Mouse (Mus musculus) embryonic facial prominence, embryonic 11.5 days (tissue): ENCODE measurements around the gene Palld. TPM values are rescaled to one million over a fixed set of nuclear protein-coding genes. Genes with fewer than 3 reads are reported as not detected.

Experiments used
- ATAC-seq: fragments of 200-750 bp; cut with Nextera tagmentation; replicated peaks from 2 replicates; pipeline ENCODE4 v1.8.0; 2017; ENCODE audit warnings: low read depth; ENCODE audit not compliant: insufficient number of reproducible peaks, low FRiP score, low TSS enrichment
- DNase-seq: peaks from one replicate; pipeline ENCODE4 v3.0.0-alpha.2; 2015; ENCODE audit warnings: low spot score
- H3K27ac ChIP-seq: fragments of 300-500 bp; sonication (generic); replicated peaks from 2 replicates; pipeline ENCODE4 v1.5.1; 2014; ENCODE audit warnings: mild to moderate bottlenecking, low read depth, low read length, control low read depth
- H3K27me3 ChIP-seq: fragments of 300-500 bp; sonication (generic); 2 replicates; pipeline ENCODE4 v1.6.1; 2014; ENCODE audit warnings: mild to moderate bottlenecking, low read length, moderate library complexity, mixed read lengths; ENCODE audit not compliant: control insufficient read depth, insufficient read depth
- H3K36me3 ChIP-seq: fragments of 300-500 bp; sonication (generic); replicated peaks from 2 replicates; pipeline ENCODE4 v1.6.1; 2014; ENCODE audit warnings: low read depth, mild to moderate bottlenecking, low read length, moderate library complexity, mixed read lengths; ENCODE audit not compliant: control insufficient read depth, insufficient read depth
- H3K4me1 ChIP-seq: fragments of 300-500 bp; sonication (generic); 2 replicates; pipeline ENCODE4 v1.6.1; 2014; ENCODE audit warnings: low read length, mixed read lengths; ENCODE audit not compliant: control insufficient read depth, insufficient read depth
- H3K4me2 ChIP-seq: fragments of 300-500 bp; sonication (generic); 2 replicates; pipeline ENCODE4 v1.6.1; 2014; ENCODE audit warnings: low read depth, mild to moderate bottlenecking, control low read depth, low read length, moderate library complexity
- H3K4me3 ChIP-seq: fragments of 300-500 bp; sonication (generic); 2 replicates; pipeline ENCODE4 v1.5.1; 2014; ENCODE audit warnings: low read depth, low read length, control low read depth
- H3K9ac ChIP-seq: fragments of 300-500 bp; sonication (generic); replicated peaks from 2 replicates; pipeline ENCODE4 v1.6.1; 2014; ENCODE audit warnings: mild to moderate bottlenecking, control low read depth, low read length
- H3K9me3 ChIP-seq: fragments of 300-500 bp; sonication (generic); replicated peaks from 2 replicates; pipeline ENCODE4 v1.6.1; 2016; ENCODE audit warnings: mild to moderate bottlenecking, low read length, inconsistent platforms, mixed read lengths; ENCODE audit not compliant: control insufficient read depth
- WGBS: fragments of 180-500 bp; shearing (Covaris S2); extraction: QIAGEN DNeasy Blood & Tissue Kit; methylation state at CpG from one replicate; pipeline ENCODE4 v1.1.7; 2014; 5-methylcytosine and 5-hydroxymethylcytosine counted together
- polyA plus RNA-seq: library from polyadenylated mRNA; unstranded; fragments of >200 nt; fragmentation: Nextera tagmentation; extraction: Ambion mirVana; gene quantifications from 2 replicates; pipeline ENCODE4 v1.2.1, GENCODE M21; 2014

Palld gene
- polyA plus RNA-seq, 1 experiment from 2014 or later = 52.4 TPM

DNA sequence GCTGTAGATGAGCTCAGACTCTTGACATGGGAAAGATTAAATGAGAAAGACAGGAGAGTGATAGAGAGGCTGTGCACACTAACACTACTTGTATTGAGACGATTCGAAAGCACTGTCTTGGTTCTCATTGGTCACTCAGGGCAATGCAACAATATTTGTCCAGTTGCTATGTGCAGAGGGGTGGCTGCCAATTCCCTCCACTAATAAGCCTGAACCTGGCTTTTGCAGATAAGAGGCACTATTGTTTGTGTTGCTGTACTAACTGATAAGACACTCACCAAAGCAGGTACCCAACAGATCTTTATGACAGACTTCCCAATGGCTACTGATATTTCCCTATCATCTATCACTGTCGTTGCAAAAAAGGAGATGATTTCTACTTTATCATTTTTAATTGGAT lies 77.9 kb downstream of the Palld start:
- H3K4me2 ChIP-seq = no peak overlapping the region
- no peaks in the 10 kb centered on the region for H3K27me3 ChIP-seq
- H3K9me3 ChIP-seq = no peaks in the 10 kb centered on the region
- DNase-seq (no peak), ATAC-seq (no peak)
- WGBS = 78% methylated on average over 3 of the region's 3 CpGs
- no peak overlapping the region for H3K9ac ChIP-seq
- no peak overlapping the region for H3K4me3 ChIP-seq
- H3K4me1 ChIP-seq = no peaks in the 10 kb centered on the region
- no peaks in the 10 kb centered on the region for H3K36me3 ChIP-seq
- H3K27ac ChIP-seq = no peak overlapping the region

DNA sequence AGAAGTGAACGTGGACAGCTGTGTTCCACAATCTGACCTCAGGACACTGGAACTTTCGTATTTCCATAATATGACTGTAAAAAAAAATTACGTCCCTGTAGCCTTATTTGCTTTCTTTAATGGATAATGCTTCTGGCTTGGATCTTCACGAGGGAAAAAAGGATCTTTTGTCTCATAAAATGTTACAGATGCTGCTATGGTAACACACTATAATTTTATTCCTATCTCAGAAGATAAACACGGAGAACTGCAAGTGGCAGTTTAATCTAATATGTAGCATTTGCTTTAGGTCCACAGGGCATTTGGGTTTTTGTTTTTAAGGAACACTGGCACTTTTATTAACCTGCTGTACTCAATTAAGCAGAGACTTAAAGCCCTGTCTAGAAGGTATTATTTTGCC lies 79.3 kb downstream of the Palld start:
- Histone ChIP-seq H3K36me3 (no peaks in the 10 kb centered on the region), H3K27me3 (no peaks in the 10 kb centered on the region), H3K9ac (no peak overlapping the region), H3K4me1 (no peaks in the 10 kb centered on the region), H3K27ac (no peak overlapping the region), H3K9me3 (no peaks in the 10 kb centered on the region), H3K4me2 (no peak overlapping the region), H3K4me3 (no peak overlapping the region)
- ATAC-seq = no peak
- 35% methylated on average over 5 of the region's 5 CpGs for WGBS
- no peak for DNase-seq

DNA sequence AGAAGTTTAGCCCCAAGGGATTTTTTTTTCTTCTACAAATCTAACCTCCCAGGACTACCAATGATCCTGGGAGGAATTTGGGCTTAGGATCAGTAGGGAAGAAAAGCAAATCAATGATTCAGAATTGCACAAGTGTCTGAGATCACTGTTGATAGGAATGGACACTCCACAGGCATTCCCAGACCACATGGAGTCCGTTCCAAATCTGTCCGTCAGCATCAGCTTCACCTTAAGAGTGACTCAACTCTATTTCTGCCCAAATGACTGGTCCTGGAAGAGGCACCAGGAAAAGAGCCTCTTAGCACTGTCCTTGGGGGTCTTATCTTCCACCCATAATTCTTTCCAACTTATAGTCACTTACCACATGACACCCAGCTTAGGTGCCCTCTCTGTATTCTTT lies 98.7 kb downstream of the Palld start:
- no peak overlapping the region for H3K4me3 ChIP-seq
- H3K4me1 ChIP-seq = no peaks in the 10 kb centered on the region
- H3K4me2 ChIP-seq = no peak overlapping the region
- no peak for ATAC-seq
- H3K9me3 ChIP-seq = no peaks in the 10 kb centered on the region
- H3K9ac ChIP-seq = no peak overlapping the region
- no peak for DNase-seq
- H3K36me3 ChIP-seq = no peaks in the 10 kb centered on the region
- WGBS = 81% methylated on average over 2 of the region's 2 CpGs
- H3K27ac ChIP-seq = no peak overlapping the region
- no peaks in the 10 kb centered on the region for H3K27me3 ChIP-seq

DNA sequence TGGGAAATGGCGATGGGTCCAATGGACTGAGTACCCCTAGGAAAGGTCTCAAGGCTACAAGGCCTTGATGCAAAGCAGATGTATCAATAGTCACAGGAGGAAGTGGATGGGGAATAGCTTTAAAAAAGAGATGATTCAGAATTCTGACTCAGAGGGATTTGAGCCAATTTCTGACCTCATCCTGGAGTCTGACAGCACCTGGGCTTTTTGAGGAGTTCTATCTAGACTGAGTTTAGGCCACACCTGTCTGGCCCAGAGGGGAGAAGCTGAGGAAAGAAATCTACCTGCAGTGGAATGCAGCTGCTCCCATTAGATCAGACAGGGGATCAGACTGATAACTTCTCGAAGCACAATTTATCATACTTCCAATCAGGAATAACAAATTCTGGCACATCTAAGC lies 99.7 kb downstream of the Palld start:
- 58% methylated on average over 2 of the region's 2 CpGs for WGBS
- Histone ChIP-seq H3K4me3 (no peak overlapping the region), H3K4me2 (no peak overlapping the region), H3K36me3 (no peaks in the 10 kb centered on the region), H3K9me3 (no peaks in the 10 kb centered on the region), H3K4me1 (no peaks in the 10 kb centered on the region), H3K9ac (no peak overlapping the region), H3K27me3 (no peaks in the 10 kb centered on the region), H3K27ac (no peak overlapping the region)
- no peak for ATAC-seq
- DNase-seq = no peak

DNA sequence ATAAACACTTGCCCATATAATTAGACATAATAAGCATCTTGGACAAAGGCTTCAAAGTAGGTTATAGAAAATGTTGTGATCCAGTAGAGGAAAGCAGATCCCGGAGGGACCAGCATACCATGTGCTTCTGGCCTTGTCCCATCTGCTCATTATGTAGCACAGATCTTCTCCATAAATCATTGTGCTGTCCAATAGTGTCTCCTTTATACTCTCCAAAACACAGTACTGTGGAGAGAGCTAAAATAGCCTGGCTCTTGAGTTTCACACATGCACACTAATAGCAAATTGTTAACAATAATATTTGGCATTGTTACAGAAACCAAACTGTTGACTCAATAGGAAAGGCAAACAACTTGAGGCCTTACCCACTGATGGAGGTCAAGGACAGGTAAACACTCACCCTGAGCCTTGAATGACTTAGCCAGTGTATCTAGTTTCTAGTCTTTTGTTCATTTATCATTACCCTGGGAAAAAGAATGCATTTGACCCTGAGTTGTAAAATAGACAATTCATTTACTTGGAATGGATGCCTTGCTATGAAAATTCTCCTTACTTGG lies 105.0 kb downstream of the Palld start:
- Histone ChIP-seq H3K27me3 (no peaks in the 10 kb centered on the region), H3K9ac (no peak overlapping the region), H3K4me1 (no peaks in the 10 kb centered on the region), H3K4me2 (no peak overlapping the region), H3K9me3 (no peaks in the 10 kb centered on the region), H3K27ac (no peak overlapping the region), H3K36me3 (no peaks in the 10 kb centered on the region), H3K4me3 (no peak overlapping the region)
- WGBS = 90% methylated on average over 1 of the region's 1 CpGs
- no peak for ATAC-seq
- no peak for DNase-seq

DNA sequence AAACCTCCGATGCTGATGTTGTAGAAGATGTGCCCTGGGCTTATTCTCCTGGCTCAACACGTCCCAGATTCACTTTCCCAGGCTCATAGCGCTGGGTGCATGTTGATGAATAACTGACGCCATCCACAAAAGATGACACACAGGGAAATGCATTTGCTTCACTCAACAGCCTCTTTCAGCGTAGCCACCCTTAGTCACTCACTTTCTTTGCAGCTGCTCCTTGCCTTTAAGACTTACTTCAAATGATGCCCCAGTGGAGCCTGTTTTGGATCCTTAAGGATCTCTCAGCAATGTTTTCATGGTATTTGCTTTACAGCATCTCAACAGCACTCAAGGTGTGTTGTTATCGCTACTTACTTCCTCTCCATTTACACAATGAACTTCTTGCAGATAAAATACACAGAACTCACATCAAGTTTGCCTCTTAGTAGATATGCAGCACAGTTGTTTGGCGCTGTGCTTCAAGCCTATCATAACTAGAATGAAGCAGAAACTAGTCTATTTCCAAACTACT lies 105.9 kb downstream of the Palld start:
- H3K27ac ChIP-seq = no peak overlapping the region
- no peaks in the 10 kb centered on the region for H3K9me3 ChIP-seq
- DNase-seq (no peak), ATAC-seq (no peak)
- WGBS = 92% methylated on average over 7 of the region's 7 CpGs
- no peak overlapping the region for H3K4me2 ChIP-seq
- H3K4me3 ChIP-seq = no peak overlapping the region
- no peaks in the 10 kb centered on the region for H3K4me1 ChIP-seq
- H3K36me3 ChIP-seq = no peaks in the 10 kb centered on the region
- H3K27me3 ChIP-seq = no peaks in the 10 kb centered on the region
- H3K9ac ChIP-seq = no peak overlapping the region

DNA sequence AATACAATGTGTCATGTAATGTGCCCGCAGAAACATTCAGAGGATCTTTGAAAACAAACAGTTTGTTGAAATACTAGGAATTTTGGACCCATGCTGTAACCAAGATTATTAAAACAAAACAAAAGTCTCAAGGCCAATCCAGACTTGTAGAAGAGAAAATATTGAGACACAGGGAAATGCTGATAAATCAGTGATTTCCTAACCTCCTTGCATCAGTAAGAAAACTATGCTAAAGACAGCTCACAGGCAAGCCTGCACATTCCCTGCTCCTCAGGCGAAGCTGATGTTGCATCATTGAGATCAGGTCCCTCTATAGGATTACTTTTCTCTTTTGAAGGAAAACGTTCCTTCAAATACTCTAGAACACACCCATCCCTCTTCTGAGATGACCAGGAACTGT lies 112.5 kb downstream of the Palld start:
- Histone ChIP-seq H3K4me1 (no peaks in the 10 kb centered on the region), H3K27ac (no peak overlapping the region), H3K36me3 (no peaks in the 10 kb centered on the region), H3K4me3 (no peak overlapping the region), H3K27me3 (no peaks in the 10 kb centered on the region), H3K9ac (no peak overlapping the region), H3K4me2 (no peak overlapping the region), H3K9me3 (no peaks in the 10 kb centered on the region)
- WGBS = 79% methylated on average over 3 of the region's 3 CpGs
- DNase-seq = no peak
- no peak for ATAC-seq

DNA sequence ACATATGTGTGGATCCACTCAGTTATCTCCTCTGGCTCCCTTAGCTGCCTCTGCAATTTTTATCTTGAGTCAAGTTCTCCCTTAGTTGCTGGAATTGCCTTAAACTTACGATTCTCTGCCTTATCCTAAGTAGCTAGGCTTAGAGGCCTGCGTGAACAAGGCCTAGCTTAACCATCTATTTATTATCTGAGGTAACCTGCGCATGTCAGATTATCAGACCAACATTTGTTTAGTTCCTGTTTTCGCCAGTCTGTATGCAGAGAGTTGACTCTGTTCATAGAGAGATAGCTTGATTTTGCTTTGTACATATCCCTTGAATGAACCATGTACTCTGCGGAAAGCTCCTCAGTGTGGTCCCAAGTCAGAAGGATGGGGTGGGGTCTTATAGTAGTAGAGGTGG lies 113.2 kb downstream of the Palld start:
- no peaks in the 10 kb centered on the region for H3K27me3 ChIP-seq
- no peaks in the 10 kb centered on the region for H3K4me1 ChIP-seq
- no peak overlapping the region for H3K27ac ChIP-seq
- H3K9me3 ChIP-seq = no peaks in the 10 kb centered on the region
- H3K4me2 ChIP-seq = no peak overlapping the region
- 88% methylated on average over 5 of the region's 5 CpGs for WGBS
- ATAC-seq = no peak
- H3K36me3 ChIP-seq = no peaks in the 10 kb centered on the region
- no peak for DNase-seq
- H3K4me3 ChIP-seq = no peak overlapping the region
- no peak overlapping the region for H3K9ac ChIP-seq
